Comparison of ENCODE assay signal across 29 mouse cellular contexts in the genomic region with DNA sequence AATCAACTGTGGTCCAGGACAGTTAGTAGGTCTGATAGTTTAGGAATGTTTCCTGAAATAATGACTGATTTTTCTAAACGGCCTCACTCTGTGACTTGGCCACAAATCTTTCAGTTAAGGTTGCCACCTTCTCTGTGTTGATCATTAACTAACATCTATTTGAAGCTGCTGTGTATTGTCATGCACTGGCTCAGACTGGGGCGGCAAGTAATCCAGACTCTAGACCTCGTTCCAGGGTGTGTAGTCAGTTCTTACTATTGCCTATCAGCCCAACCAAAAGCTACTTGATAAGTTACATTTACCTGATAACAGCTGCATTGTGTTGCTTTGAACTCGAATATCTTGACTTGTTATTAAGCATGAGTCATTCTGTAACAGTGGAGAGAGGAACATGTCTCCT.
DNase-seq lines count a peak whose midpoint lies in the region; ATAC-seq and TF ChIP-seq lines count a peak whose summit lies in the region.
"Had no signal": no experiment of that assay in that cellular context is flagged by ENCODE, and none has a peak within 500 bp of the region (broad histone marks: within the 10 kb centered on the region; RNA-seq: fewer than 3 reads in every experiment).

No protein-coding gene starts in this region.

- H3K9me3 ChIP-seq in kidney, embryonic 15.5 days (replicated peaks), result no peaks in the 10 kb centered on the region
- no peaks in the 10 kb centered on the region for H3K9me3 ChIP-seq in intestine, embryonic 15.5 days
- no peaks in the 10 kb centered on the region for H3K9me3 ChIP-seq in stomach, postnatal 0 days (ENCODE audit: control insufficient read depth, low read length)
- H3K9me3 ChIP-seq in forebrain, embryonic 14.5 days (replicated peaks; ENCODE audit: control insufficient read depth, low read length), result no peaks in the 10 kb centered on the region
- H3K9me3 ChIP-seq: embryonic facial prominence, embryonic 10.5 days; embryonic facial prominence, embryonic 15.5 days; forebrain, embryonic 12.5 days; heart, embryonic 10.5 days; hindbrain, embryonic 12.5 days; lung, embryonic 15.5 days had no signal

- WGBS in kidney, embryonic 15.5 days, result 53% methylated on average over 4 of the region's 4 CpGs
- WGBS in intestine, embryonic 15.5 days, result 45% methylated on average over 4 of the region's 4 CpGs
- WGBS in stomach, postnatal 0 days, result 46% methylated on average over 4 of the region's 4 CpGs
- WGBS in forebrain, embryonic 14.5 days, result 85% methylated on average over 4 of the region's 4 CpGs

- H3K36me3 ChIP-seq in kidney, embryonic 15.5 days, result no peaks in the 10 kb centered on the region
- H3K36me3 ChIP-seq in intestine, embryonic 15.5 days, result no peaks in the 10 kb centered on the region
- H3K36me3 ChIP-seq in stomach, postnatal 0 days (ENCODE audit: control insufficient read depth, insufficient read depth, low read length), result no peaks in the 10 kb centered on the region
- no peaks in the 10 kb centered on the region for H3K36me3 ChIP-seq in forebrain, embryonic 14.5 days (ENCODE audit: control insufficient read depth, insufficient read depth, low read length)
- H3K36me3 ChIP-seq: embryonic facial prominence, embryonic 10.5 days; embryonic facial prominence, embryonic 15.5 days; forebrain, embryonic 12.5 days; heart, embryonic 10.5 days; hindbrain, embryonic 12.5 days; lung, embryonic 15.5 days had no signal

- H3K4me2 ChIP-seq in kidney, embryonic 15.5 days, result no peak overlapping the region
- no peak overlapping the region for H3K4me2 ChIP-seq in intestine, embryonic 15.5 days (replicated peaks)
- H3K4me2 ChIP-seq in stomach, postnatal 0 days (replicated peaks; ENCODE audit: low read depth), result no peak overlapping the region
- H3K4me2 ChIP-seq in forebrain, embryonic 14.5 days (ENCODE audit: low read length), result no peak overlapping the region
- H3K4me2 ChIP-seq: embryonic facial prominence, embryonic 15.5 days; forebrain, embryonic 12.5 days; hindbrain, embryonic 12.5 days; lung, embryonic 15.5 days; midbrain, embryonic 11.5 days had no signal

- H3K27ac ChIP-seq in kidney, embryonic 15.5 days, result no peak overlapping the region
- no peak overlapping the region for H3K27ac ChIP-seq in intestine, embryonic 15.5 days
- H3K27ac ChIP-seq in stomach, postnatal 0 days (replicated peaks), result no peak overlapping the region
- no peak overlapping the region for H3K27ac ChIP-seq in forebrain, embryonic 14.5 days (ENCODE audit: low read depth, low read length)
- H3K27ac ChIP-seq: embryonic facial prominence, embryonic 10.5 days; embryonic facial prominence, embryonic 15.5 days; forebrain, embryonic 12.5 days; heart, embryonic 10.5 days; hindbrain, embryonic 12.5 days; hindbrain, postnatal 0 days; kidney, postnatal 0 days; lung, embryonic 15.5 days had no signal

- no peak overlapping the region for H3K9ac ChIP-seq in kidney, embryonic 15.5 days
- H3K9ac ChIP-seq in intestine, embryonic 15.5 days, result no peak overlapping the region
- H3K9ac ChIP-seq in stomach, postnatal 0 days (ENCODE audit: low read length), result no peak overlapping the region
- no peak overlapping the region for H3K9ac ChIP-seq in forebrain, embryonic 14.5 days (ENCODE audit: low read length)
- H3K9ac ChIP-seq: embryonic facial prominence, embryonic 15.5 days; forebrain, embryonic 12.5 days; hindbrain, embryonic 12.5 days; lung, embryonic 15.5 days had no signal

- no peak for TF ChIP-seq CTCF in stomach, postnatal 0 days (IDR thresholded peaks at IDR 0.05; ENCODE audit: low read depth)

- ATAC-seq in kidney, embryonic 15.5 days (replicated peaks; ENCODE audit: low FRiP score), result peak; percentile 79; the same call in 1 of the 2 replicates
- ATAC-seq in intestine, embryonic 15.5 days, result peak; percentile 96
- peak; percentile 96 for ATAC-seq in stomach, postnatal 0 days (ENCODE audit: low FRiP score, low TSS enrichment)
- no peak for ATAC-seq in forebrain, embryonic 14.5 days
- ATAC-seq: hindbrain, postnatal 0 days; midbrain, embryonic 16.5 days; Patski had no signal

- no peak for TF ChIP-seq EP300 in stomach, postnatal 0 days (optimal IDR thresholded peaks at IDR 0.05)

- no peaks in the 10 kb centered on the region for H3K4me1 ChIP-seq in kidney, embryonic 15.5 days
- H3K4me1 ChIP-seq in intestine, embryonic 15.5 days (replicated peaks), result 0 out of 2 replicates have a peak, but pooled peaks cover 2% of the 10 kb centered on the region
- no peaks in the 10 kb centered on the region for H3K4me1 ChIP-seq in stomach, postnatal 0 days (replicated peaks; ENCODE audit: control insufficient read depth, insufficient read depth)
- H3K4me1 ChIP-seq in forebrain, embryonic 14.5 days (ENCODE audit: control insufficient read depth, insufficient read depth, low read length), result no peaks in the 10 kb centered on the region
- H3K4me1 ChIP-seq: embryonic facial prominence, embryonic 10.5 days; embryonic facial prominence, embryonic 15.5 days; forebrain, embryonic 12.5 days; hindbrain, embryonic 12.5 days had no signal

- no peak for DNase-seq in kidney, postnatal 4 days
- peak; percentile 25 to 34 for DNase-seq in kidney, postnatal 36 days
- DNase-seq in stomach, postnatal 0 days (ENCODE audit: low spot score), result peak; percentile 43
- DNase-seq in forebrain, embryonic 14.5 days (ENCODE audit: low spot score), result no peak
- no peak for DNase-seq in left cerebral cortex, adult 11 months (ENCODE audit: low spot score)
- DNase-seq: adrenal gland, postnatal 25 days; cerebellum, adult 18-20 months; cerebellum, postnatal 25 days; gastrocnemius, postnatal 25 days; heart, adult 11 months; heart, postnatal 36 days; layer of hippocampus, postnatal 36 days; liver; lung, postnatal 36 days; right cerebral cortex, postnatal 25 days; thymus, postnatal 4 days had no signal

- no peaks in the 10 kb centered on the region for H3K27me3 ChIP-seq in kidney, embryonic 15.5 days
- no peaks in the 10 kb centered on the region for H3K27me3 ChIP-seq in intestine, embryonic 15.5 days (replicated peaks)
- no peaks in the 10 kb centered on the region for H3K27me3 ChIP-seq in stomach, postnatal 0 days (ENCODE audit: control insufficient read depth, insufficient read depth, low read length)
- no peaks in the 10 kb centered on the region for H3K27me3 ChIP-seq in forebrain, embryonic 14.5 days (replicated peaks; ENCODE audit: control insufficient read depth, insufficient read depth, low read length)
- H3K27me3 ChIP-seq: embryonic facial prominence, embryonic 15.5 days; forebrain, embryonic 12.5 days; hindbrain, embryonic 12.5 days; lung, embryonic 15.5 days; Patski had no signal

- H3K4me3 ChIP-seq in kidney, embryonic 15.5 days (replicated peaks), result no peak overlapping the region
- no peak overlapping the region for H3K4me3 ChIP-seq in intestine, embryonic 15.5 days (replicated peaks)
- no peak overlapping the region for H3K4me3 ChIP-seq in stomach, postnatal 0 days (ENCODE audit: low read depth, low read length)
- no peak overlapping the region for H3K4me3 ChIP-seq in forebrain, embryonic 14.5 days (ENCODE audit: low read depth, low read length)
- H3K4me3 ChIP-seq: embryonic facial prominence, embryonic 10.5 days; embryonic facial prominence, embryonic 15.5 days; forebrain, embryonic 12.5 days; heart, embryonic 10.5 days; hindbrain, embryonic 12.5 days; lung, embryonic 15.5 days had no signal

Comparison
In these comparisons a context has a peak if more than half of its experiments do, and no peak if none do; other contexts are left out.
1. DNase-seq: peak in kidney, postnatal 36 days (2 of 2) and stomach, postnatal 0 days (single experiment); none in kidney, postnatal 4 days (0 of 2), forebrain, embryonic 14.5 days (single experiment) and left cerebral cortex, adult 11 months (single experiment).